ENCODE assay signal across 20 mouse cellular contexts in genomic region chr14:72518786-72519185, GRCm38 (mm10). TPM values are rescaled to one million over a fixed set of nuclear protein-coding genes. Genes with fewer than 3 reads are reported as not detected.
"Had no signal": no experiment of that assay in that cellular context is flagged by ENCODE, and none has a peak within 500 bp of the region (broad histone marks: within the 10 kb centered on the region; RNA-seq: fewer than 3 reads in every experiment).

No protein-coding gene starts in this region.

- ATAC-seq: lung, postnatal 0 days; midbrain, embryonic 13.5 days; midbrain, embryonic 15.5 days had no signal

- H3K9me3 ChIP-seq: lung, embryonic 15.5 days; megakaryocyte, embryonic 14.5 days; midbrain, embryonic 13.5 days; midbrain, embryonic 15.5 days; neural tube, embryonic 13.5 days; stomach, embryonic 15.5 days had no signal

- H3K4me3 ChIP-seq: lung, embryonic 15.5 days; megakaryocyte, embryonic 14.5 days; midbrain, embryonic 13.5 days; midbrain, embryonic 15.5 days; neural tube, embryonic 13.5 days; stomach, embryonic 15.5 days had no signal

- H3K27me3 ChIP-seq: lung, embryonic 15.5 days; midbrain, embryonic 13.5 days; midbrain, embryonic 15.5 days; neural tube, embryonic 13.5 days; stomach, embryonic 15.5 days had no signal

- H3K27ac ChIP-seq: lung, embryonic 15.5 days; macrophage; midbrain, embryonic 13.5 days; midbrain, embryonic 15.5 days; neural tube, embryonic 13.5 days; stomach, embryonic 15.5 days; stomach, postnatal 0 days had no signal

- DNase-seq: lung, adult 2 months; lung, postnatal 14 days; lung, postnatal 36 days; right cerebral cortex, postnatal 14 days; thymus, adult 2 months; thymus, postnatal 25 days; thymus, postnatal 4 days had no signal

- H3K4me1 ChIP-seq: lung, embryonic 15.5 days; megakaryocyte, embryonic 14.5 days; midbrain, embryonic 13.5 days; midbrain, embryonic 15.5 days; neural tube, embryonic 13.5 days; stomach, embryonic 15.5 days had no signal

- H3K9ac ChIP-seq: lung, embryonic 15.5 days; midbrain, embryonic 13.5 days; midbrain, embryonic 15.5 days; neural tube, embryonic 13.5 days; stomach, embryonic 15.5 days had no signal

- H3K36me3 ChIP-seq: lung, embryonic 15.5 days; midbrain, embryonic 13.5 days; midbrain, embryonic 15.5 days; neural tube, embryonic 13.5 days; stomach, embryonic 15.5 days had no signal

- H3K4me2 ChIP-seq: lung, embryonic 15.5 days; midbrain, embryonic 11.5 days; midbrain, embryonic 13.5 days; midbrain, embryonic 15.5 days; neural tube, embryonic 13.5 days; stomach, embryonic 15.5 days had no signal

RNA-seq across cellular contexts. Expression of gene Gm9195, which starts 27.1 kb away (rescaled TPM):
- polyA plus RNA-seq: lung, adult 2 months; lung, embryonic 15.5 days; lung, postnatal 0 days; macrophage; midbrain, embryonic 11.5 days; midbrain, embryonic 13.5 days; midbrain, embryonic 15.5 days; midbrain, postnatal 0 days; neural tube, embryonic 11.5 days; neural tube, embryonic 13.5 days; spleen, adult 2 months; stomach, embryonic 15.5 days; stomach, postnatal 0 days had no signal
